Mouse (Mus musculus): ENCODE results near the gene Nsmce1.

DNA sequence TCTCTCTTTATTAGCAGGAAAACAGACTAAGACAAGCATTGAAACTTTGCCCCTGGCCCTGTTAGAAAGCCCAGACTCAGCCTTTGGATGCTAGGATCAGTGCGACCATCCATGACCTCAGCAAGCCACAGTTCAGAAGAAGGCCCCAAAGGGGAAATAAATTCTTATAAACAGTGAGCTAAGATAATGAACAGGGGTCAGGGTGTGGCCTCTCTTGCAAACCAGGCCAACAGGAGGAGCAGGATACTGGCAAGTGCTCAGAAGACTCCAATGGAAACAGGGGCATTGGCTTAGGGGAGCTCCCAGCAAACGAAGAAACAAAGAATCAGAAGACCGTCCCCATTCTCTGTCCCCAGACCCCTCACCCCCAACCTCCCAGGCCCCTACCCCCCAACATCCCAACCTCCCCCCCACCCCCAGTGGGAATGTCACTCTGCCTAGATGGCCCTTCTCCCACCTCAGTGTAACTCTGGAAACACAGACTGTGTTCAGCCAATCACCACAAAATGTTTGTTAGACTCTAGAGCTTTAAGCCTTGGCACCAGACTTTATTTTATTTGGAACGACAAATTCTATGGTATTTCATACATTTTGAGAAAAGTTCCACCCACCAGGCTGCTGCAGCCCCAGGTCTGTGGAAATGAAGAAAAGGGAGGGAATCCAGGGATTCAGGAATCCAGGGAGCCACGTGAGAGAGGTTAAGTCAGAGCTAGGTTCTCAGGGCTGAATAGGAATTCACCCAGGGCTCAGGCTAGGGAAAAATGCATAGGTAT is 23.9 kb upstream of the Nsmce1 start:
- TF ChIP-seq POLR2A (IDR thresholded peaks at IDR 0.05; ENCODE audit: borderline replicate concordance, extremely low read depth, low read depth, low read length), result no peak
- no peak for TF ChIP-seq CTCF (IDR thresholded peaks at IDR 0.05; ENCODE audit: insufficient read depth, low read length)

Measured in lung, adult 2 months (tissue).